Mouse (Mus musculus): ENCODE results near the gene Tex2.
"Not testable (repeated sequence)": the region's sequence is repeated elsewhere in the genome, so short reads cannot be mapped to it uniquely, and the experiment has no call there.

- not testable (repeated sequence) for TF ChIP-seq CTCF (IDR thresholded peaks at IDR 0.05; ENCODE audit: extremely low read depth, insufficient read depth, insufficient read length, insufficient replicate concordance); POLR2A (IDR thresholded peaks at IDR 0.05; ENCODE audit: low read depth, low read length)
Measured at GRCm38 (mm10) chr11:106618768-106619167, 5.5 kb upstream of the Tex2 start.
